Mouse (Mus musculus): Measurements from ENCODE around the gene Fam205a2.
"Not testable (repeated sequence)": the region's sequence is repeated elsewhere in the genome, so short reads cannot be mapped to it uniquely, and the experiment has no call there.

Fam205a2 gene

GRCm38 (mm10) chr4:42528075-42528474, at the start of gene Fam205a2:
TSS of gene Fam205a2 (minus strand) at chr4:42528175.
- not testable (repeated sequence) for DNase-seq

Measured in cerebellum, postnatal 10 days (tissue).